Mouse (Mus musculus) limb, embryonic 10.5 days (tissue): ENCODE results near the gene Mtss1l. TPM values are rescaled to one million over a fixed set of nuclear protein-coding genes. Genes with fewer than 3 reads are reported as not detected.

Source experiments
- DNase-seq: peaks from one replicate; pipeline ENCODE4 v3.0.0-alpha.2; 2017; ENCODE audit warnings: low spot score
- H3K27ac ChIP-seq: fragments of 300-500 bp; sonication (generic); 2 replicates; pipeline ENCODE4 v1.5.1; 2016; ENCODE audit warnings: mild to moderate bottlenecking
- H3K27me3 ChIP-seq: fragments of 300-500 bp; sonication (generic); 2 replicates; pipeline ENCODE4 v1.6.1; 2016; ENCODE audit warnings: low read depth, mild to moderate bottlenecking; ENCODE audit not compliant: poor library complexity, severe bottlenecking
- H3K36me3 ChIP-seq: fragments of 300-500 bp; sonication (generic); 2 replicates; pipeline ENCODE4 v1.6.1; 2016; ENCODE audit warnings: mild to moderate bottlenecking, moderate library complexity
- H3K4me1 ChIP-seq: fragments of 300-500 bp; sonication (generic); 2 replicates; pipeline ENCODE4 v1.6.1; 2016
- H3K4me3 ChIP-seq: fragments of 300-500 bp; sonication (generic); 2 replicates; pipeline ENCODE4 v1.5.1; 2016; ENCODE audit warnings: mild to moderate bottlenecking, moderate library complexity
- H3K9me3 ChIP-seq: fragments of 300-500 bp; sonication (generic); replicated peaks from 2 replicates; pipeline ENCODE4 v1.6.1; 2016; ENCODE audit warnings: mild to moderate bottlenecking
- WGBS: fragments of 180-500 bp; shearing (Covaris S2); methylation state at CpG from one replicate; pipeline ENCODE4 v1.1.7; 2016; 5-methylcytosine and 5-hydroxymethylcytosine counted together
- polyA plus RNA-seq: library from polyadenylated mRNA; unstranded; fragments of >200 nt; fragmentation: Nextera tagmentation; extraction: Ambion mirVana; gene quantifications from 2 replicates; pipeline ENCODE4 v1.2.1, GENCODE M21; 2016

Mtss1l gene
- 7.8 and 8.8 TPM in 2 replicates for polyA plus RNA-seq

GRCm38 (mm10) chr8:110720685-110721598 is at the start of gene Mtss1l:
Gene Mtss1l, plus strand, starts transcription at chr8:110721476.
- Histone ChIP-seq H3K27ac (peak within 1 kb of the TSS; percentile 95), H3K4me1 (peaks cover 91% of the 10 kb centered on the region), H3K36me3 (peaks cover 29% of the 10 kb centered on the region), H3K4me3 (peak within 1 kb of the TSS; percentile 85), H3K9me3 (no peaks in the 10 kb centered on the region), H3K27me3 (no peaks in the 10 kb centered on the region)
- DNase-seq = peak; percentile 96
- WGBS = 7% methylated on average over 74 of the region's 75 CpGs

GRCm38 (mm10) chr8:110672133-110672532 is 49.1 kb upstream of the Mtss1l start:
- 88% methylated on average over 2 of the region's 2 CpGs for WGBS
- DNase-seq = no peak
- 0 out of 2 replicates have a peak overlapping the region, but pooled peaks have one; percentile 19 for H3K27ac ChIP-seq
- H3K36me3 ChIP-seq = peaks cover 64% of the 10 kb centered on the region
- H3K4me3 ChIP-seq = no peak overlapping the region
- no peaks in the 10 kb centered on the region for H3K9me3 ChIP-seq
- H3K27me3 ChIP-seq = no peaks in the 10 kb centered on the region
- H3K4me1 ChIP-seq = peaks cover 9% of the 10 kb centered on the region

GRCm38 (mm10) chr8:110673168-110673567 is 48.1 kb upstream of the Mtss1l start:
- H3K27ac ChIP-seq = no peak overlapping the region
- WGBS = 92% methylated on average over 2 of the region's 2 CpGs
- H3K4me3 ChIP-seq = no peak overlapping the region
- H3K4me1 ChIP-seq = peaks cover 12% of the 10 kb centered on the region
- no peaks in the 10 kb centered on the region for H3K9me3 ChIP-seq
- H3K36me3 ChIP-seq = peaks cover 70% of the 10 kb centered on the region
- no peak for DNase-seq
- no peaks in the 10 kb centered on the region for H3K27me3 ChIP-seq

DNA sequence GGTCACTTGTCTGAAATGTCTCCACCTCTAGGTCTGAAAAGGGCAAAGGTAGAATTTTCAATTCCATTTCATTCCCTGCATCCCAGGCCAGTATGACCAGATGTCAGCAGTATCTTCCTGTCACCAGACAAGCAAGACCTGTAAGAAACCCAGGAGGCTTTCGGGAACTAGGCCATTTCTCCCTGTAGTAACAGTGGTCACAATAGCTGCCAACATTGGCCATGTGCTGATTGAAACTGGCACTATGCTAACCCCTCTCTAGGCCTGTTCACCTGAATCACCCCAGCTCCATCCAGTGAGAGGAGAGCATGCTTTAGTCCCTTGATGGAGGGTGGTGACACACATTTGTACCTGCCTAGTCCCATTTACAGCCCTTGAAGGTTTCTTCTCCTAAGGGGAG is 46.7 kb upstream of the Mtss1l start:
- no peak overlapping the region for H3K4me3 ChIP-seq
- 100% methylated on average over 1 of the region's 1 CpGs for WGBS
- peaks cover 74% of the 10 kb centered on the region for H3K36me3 ChIP-seq

DNA sequence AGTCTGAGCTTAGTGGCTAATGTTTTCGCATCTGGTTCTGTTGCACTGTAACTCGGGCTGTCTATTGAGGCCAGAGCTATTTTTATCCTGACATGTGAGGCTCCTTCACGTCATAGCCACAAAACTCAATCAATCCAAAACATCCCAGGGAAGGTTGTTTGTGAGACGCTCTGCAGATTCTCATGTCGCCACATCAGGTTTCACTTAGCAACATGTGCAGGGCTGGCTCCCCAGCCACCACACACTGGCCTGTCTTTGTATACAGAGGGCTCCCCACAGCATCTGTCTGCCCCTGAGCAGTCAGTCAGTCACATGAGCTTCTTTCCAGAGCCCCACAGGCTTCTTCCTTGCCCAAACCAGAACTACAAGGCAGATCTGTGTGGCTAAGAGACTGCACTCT is 44.6 kb upstream of the Mtss1l start:
- WGBS = 37% methylated on average over 5 of the region's 5 CpGs
- H3K27me3 ChIP-seq = no peaks in the 10 kb centered on the region
- H3K9me3 ChIP-seq = no peaks in the 10 kb centered on the region
- peaks cover 62% of the 10 kb centered on the region for H3K36me3 ChIP-seq
- H3K4me3 ChIP-seq = no peak overlapping the region
- peaks cover 12% of the 10 kb centered on the region for H3K4me1 ChIP-seq
- peak overlapping the region; percentile 78 for H3K27ac ChIP-seq
- peak; percentile 69 for DNase-seq

More for the DNA sequence above, 46.7 kb upstream of the Mtss1l start:
- Histone ChIP-seq H3K27me3 (no peaks in the 10 kb centered on the region), H3K4me1 (peaks cover 12% of the 10 kb centered on the region), H3K9me3 (no peaks in the 10 kb centered on the region), H3K27ac (no peak overlapping the region)
- no peak for DNase-seq

DNA sequence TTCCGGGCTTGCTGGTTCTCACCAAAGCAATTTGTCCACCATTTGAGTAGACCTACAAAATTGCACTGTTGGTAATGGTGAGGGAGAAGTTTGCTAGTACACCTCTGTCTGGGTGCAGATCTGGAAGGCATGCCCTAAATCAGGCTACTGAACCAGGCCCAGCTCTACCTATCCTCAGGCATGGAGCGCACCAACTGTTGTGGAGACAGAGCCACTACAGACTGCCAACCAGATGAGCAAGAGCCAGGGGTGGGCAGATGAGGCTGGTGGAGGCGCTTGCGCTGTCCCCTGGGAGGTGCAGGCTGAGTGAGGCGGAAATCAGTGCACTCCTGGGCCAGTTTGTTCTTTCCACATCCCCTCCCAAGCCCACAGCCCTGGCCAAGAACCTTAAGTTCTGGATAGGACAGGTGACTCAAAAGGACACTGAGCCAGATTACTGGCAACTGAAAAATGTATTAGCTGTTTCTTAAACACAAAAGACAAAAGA is 44.1 kb upstream of the Mtss1l start:
- H3K27ac ChIP-seq = peak overlapping the region; percentile 78
- no peaks in the 10 kb centered on the region for H3K27me3 ChIP-seq
- H3K9me3 ChIP-seq = no peaks in the 10 kb centered on the region
- peak; percentile 34 for DNase-seq
- no peak overlapping the region for H3K4me3 ChIP-seq
- H3K36me3 ChIP-seq = peaks cover 57% of the 10 kb centered on the region
- 91% methylated on average over 5 of the region's 5 CpGs for WGBS
- peaks cover 12% of the 10 kb centered on the region for H3K4me1 ChIP-seq

- 69% methylated on average over 3 of the region's 3 CpGs for WGBS
- Histone ChIP-seq H3K27me3 (no peaks in the 10 kb centered on the region), H3K36me3 (peaks cover 57% of the 10 kb centered on the region), H3K4me3 (no peak overlapping the region), H3K27ac (no peak overlapping the region), H3K4me1 (peaks cover 12% of the 10 kb centered on the region), H3K9me3 (no peaks in the 10 kb centered on the region)
- DNase-seq = no peak
Observed at GRCm38 (mm10) chr8:110678989-110679388, 42.3 kb upstream of the Mtss1l start.

- H3K27me3 ChIP-seq = no peaks in the 10 kb centered on the region
- no peaks in the 10 kb centered on the region for H3K4me1 ChIP-seq
- no peak overlapping the region for H3K27ac ChIP-seq
- 93% methylated on average over 5 of the region's 5 CpGs for WGBS
- peaks cover 83% of the 10 kb centered on the region for H3K36me3 ChIP-seq
- no peak overlapping the region for H3K4me3 ChIP-seq
- DNase-seq = no peak
- H3K9me3 ChIP-seq = no peaks in the 10 kb centered on the region
Observed at GRCm38 (mm10) chr8:110687726-110688125, 33.5 kb upstream of the Mtss1l start.

- WGBS = 89% methylated on average over 9 of the region's 9 CpGs
- Histone ChIP-seq H3K9me3 (no peaks in the 10 kb centered on the region), H3K4me3 (no peak overlapping the region), H3K4me1 (no peaks in the 10 kb centered on the region), H3K27ac (no peak overlapping the region), H3K27me3 (no peaks in the 10 kb centered on the region), H3K36me3 (peaks cover 75% of the 10 kb centered on the region)
- DNase-seq = no peak
Observed at GRCm38 (mm10) chr8:110689961-110690360, 31.3 kb upstream of the Mtss1l start.

DNA sequence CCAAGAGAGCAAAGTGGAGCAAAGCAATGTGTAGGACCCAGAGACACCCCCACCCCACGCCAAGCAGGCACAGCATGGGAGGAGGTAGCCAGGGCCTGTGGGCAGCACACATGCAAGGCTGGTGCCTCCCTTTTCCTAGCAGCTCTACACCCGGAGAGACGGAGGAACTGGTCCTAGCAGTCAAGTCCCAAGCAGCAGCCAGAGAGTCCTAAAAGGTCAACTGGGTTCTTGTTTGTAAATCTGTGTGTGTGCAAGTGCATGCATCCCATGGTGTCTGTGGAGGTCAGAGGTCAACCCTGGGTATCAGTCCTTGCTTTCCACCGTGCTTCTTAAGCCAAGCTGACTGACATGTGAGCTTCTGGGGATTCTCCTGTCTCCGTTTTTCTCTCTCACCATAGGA is 27.1 kb upstream of the Mtss1l start:
- Histone ChIP-seq H3K27ac (no peak overlapping the region), H3K4me1 (no peaks in the 10 kb centered on the region), H3K9me3 (no peaks in the 10 kb centered on the region), H3K4me3 (no peak overlapping the region), H3K27me3 (no peaks in the 10 kb centered on the region), H3K36me3 (peaks cover 63% of the 10 kb centered on the region)
- no peak for DNase-seq
- WGBS = 80% methylated on average over 5 of the region's 5 CpGs

GRCm38 (mm10) chr8:110694826-110695225 is 26.4 kb upstream of the Mtss1l start:
- 90% methylated on average over 4 of the region's 4 CpGs for WGBS
- no peak for DNase-seq
- H3K4me3 ChIP-seq = no peak overlapping the region
- no peaks in the 10 kb centered on the region for H3K27me3 ChIP-seq
- peaks cover 59% of the 10 kb centered on the region for H3K36me3 ChIP-seq
- no peaks in the 10 kb centered on the region for H3K9me3 ChIP-seq
- H3K4me1 ChIP-seq = no peaks in the 10 kb centered on the region
- no peak overlapping the region for H3K27ac ChIP-seq

DNA sequence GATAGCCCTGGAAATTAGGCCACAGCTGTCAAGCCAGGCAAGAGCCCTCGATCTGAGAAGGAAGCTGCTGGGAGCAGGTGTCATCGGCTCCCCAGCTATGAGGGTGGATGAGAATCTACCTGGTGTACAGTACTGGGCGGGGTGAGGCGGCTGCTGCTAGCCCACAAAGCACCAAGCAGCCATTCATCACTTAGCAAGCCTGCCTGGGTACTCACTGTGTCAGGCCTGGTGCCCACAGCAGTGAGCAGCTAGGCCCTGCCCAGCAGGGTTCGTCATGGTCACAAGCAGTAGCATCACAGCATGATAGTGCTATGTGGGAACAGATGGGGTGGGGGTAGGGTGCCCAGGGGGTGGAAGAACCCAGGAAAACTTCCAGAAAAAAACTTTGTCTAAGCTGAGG is 25.8 kb upstream of the Mtss1l start:
- Histone ChIP-seq H3K36me3 (peaks cover 54% of the 10 kb centered on the region), H3K9me3 (no peaks in the 10 kb centered on the region), H3K4me1 (no peaks in the 10 kb centered on the region), H3K27ac (no peak overlapping the region; the same call in 1 of the 2 replicates), H3K4me3 (no peak overlapping the region), H3K27me3 (no peaks in the 10 kb centered on the region)
- no peak for DNase-seq
- 91% methylated on average over 5 of the region's 5 CpGs for WGBS

DNA sequence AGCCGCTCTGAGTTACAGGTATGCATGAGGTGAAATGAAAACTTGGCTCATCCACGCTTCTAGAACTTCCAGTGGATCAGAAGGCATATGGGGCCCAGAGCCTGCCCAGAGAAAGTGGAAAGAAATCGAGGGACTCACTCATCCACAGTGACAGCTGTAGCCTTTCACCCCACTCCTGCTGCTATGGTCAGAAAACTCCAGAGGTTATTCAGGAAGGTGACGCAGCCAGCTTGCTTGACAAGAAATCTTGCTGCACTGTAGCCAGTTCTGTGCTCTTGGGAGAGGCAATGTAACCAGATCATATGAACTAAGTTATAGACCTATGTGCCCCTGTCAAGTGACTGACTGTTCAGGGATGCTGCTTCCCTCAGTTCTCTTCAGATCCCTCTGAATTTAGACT is 25.2 kb upstream of the Mtss1l start:
- no peak overlapping the region; the same call in 1 of the 2 replicates for H3K27ac ChIP-seq
- H3K9me3 ChIP-seq = no peaks in the 10 kb centered on the region
- peaks cover 52% of the 10 kb centered on the region for H3K36me3 ChIP-seq
- H3K4me1 ChIP-seq = no peaks in the 10 kb centered on the region
- DNase-seq = no peak
- no peaks in the 10 kb centered on the region for H3K27me3 ChIP-seq
- H3K4me3 ChIP-seq = no peak overlapping the region
- WGBS = 96% methylated on average over 4 of the region's 4 CpGs
